Mouse (Mus musculus): ENCODE measurements at regions not wholly inside any gene's neighbourhood (a gene's known extent, or its start where the extent isn't known, plus 50 kb on each side); places are given as distances from the start of the nearest gene placed in this dataset.

GRCm38 (mm10) chr4:83915871-83916270, 390.5 kb downstream of the Ccdc171 start:
- Histone ChIP-seq H3K27me3 (replicated peaks) (no peaks in the 10 kb centered on the region), H3K9me3 (no peaks in the 10 kb centered on the region), H3K4me1 (no peaks in the 10 kb centered on the region), H3K9ac (no peak overlapping the region), H3K4me3 (no peak overlapping the region), H3K4me2 (no peak overlapping the region), H3K27ac (no peak overlapping the region), H3K36me3 (replicated peaks) (no peaks in the 10 kb centered on the region)
- WGBS: 60% methylated on average over 4 of the region's 4 CpGs
- no peak for ATAC-seq (replicated peaks)

DNA sequence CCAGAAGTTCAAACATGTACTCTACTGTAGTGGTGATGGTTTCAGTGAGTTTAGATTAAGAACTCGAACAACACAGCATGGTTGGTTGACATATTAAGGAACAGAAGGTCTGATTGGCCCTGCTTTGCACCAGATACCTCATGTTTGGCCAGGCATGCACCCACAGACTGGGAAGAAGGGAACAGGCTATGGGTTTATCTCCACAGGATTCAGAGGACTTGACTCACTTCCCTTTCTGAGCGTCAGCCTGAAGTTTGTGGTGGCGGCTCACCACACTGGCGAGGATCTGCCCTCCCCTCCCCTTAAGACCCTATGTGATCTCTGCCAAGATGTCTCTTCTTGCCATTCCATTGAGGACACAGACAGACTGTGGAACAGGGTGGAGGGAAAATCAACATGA, 391.7 kb downstream of the Ccdc171 start:
- no peak overlapping the region for H3K4me2 ChIP-seq
- H3K27me3 ChIP-seq (replicated peaks): no peaks in the 10 kb centered on the region
- no peak overlapping the region for H3K9ac ChIP-seq
- no peak overlapping the region for H3K4me3 ChIP-seq
- no peak for ATAC-seq (replicated peaks)
- H3K4me1 ChIP-seq: no peaks in the 10 kb centered on the region
- H3K27ac ChIP-seq: no peak overlapping the region
- no peaks in the 10 kb centered on the region for H3K9me3 ChIP-seq
- 93% methylated on average over 4 of the region's 4 CpGs for WGBS
- H3K36me3 ChIP-seq (replicated peaks): no peaks in the 10 kb centered on the region

GRCm38 (mm10) chr4:83918093-83918492, 392.7 kb downstream of the Ccdc171 start:
- no peaks in the 10 kb centered on the region for H3K27me3 ChIP-seq (replicated peaks)
- 87% methylated on average over 3 of the region's 3 CpGs for WGBS
- H3K4me1 ChIP-seq: no peaks in the 10 kb centered on the region
- no peak for ATAC-seq (replicated peaks)
- no peak overlapping the region for H3K4me3 ChIP-seq
- no peak overlapping the region for H3K4me2 ChIP-seq
- H3K27ac ChIP-seq: no peak overlapping the region
- H3K9ac ChIP-seq: no peak overlapping the region
- H3K9me3 ChIP-seq: no peaks in the 10 kb centered on the region
- H3K36me3 ChIP-seq (replicated peaks): no peaks in the 10 kb centered on the region

DNA sequence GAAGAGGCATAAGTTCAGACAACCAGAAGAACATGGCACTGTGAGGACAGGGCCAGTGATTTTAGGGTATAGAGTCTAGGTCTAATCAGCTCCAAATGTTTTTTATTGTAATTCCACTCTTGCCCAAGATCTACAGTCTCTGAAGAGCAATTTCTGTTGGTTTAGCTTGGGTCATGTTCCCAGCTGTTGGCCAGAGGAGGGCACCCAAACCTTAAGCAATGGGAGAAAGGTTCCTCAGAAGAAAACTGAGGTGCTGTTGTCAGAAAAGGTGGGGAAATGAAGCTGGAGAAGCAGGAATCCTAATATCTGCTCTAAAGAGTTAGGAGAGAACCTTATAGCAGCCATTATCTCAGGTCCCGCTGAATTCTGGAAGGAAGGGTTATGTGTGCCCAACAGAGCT, 393.7 kb downstream of the Ccdc171 start:
- no peak overlapping the region for H3K4me2 ChIP-seq
- ATAC-seq (replicated peaks): no peak
- H3K4me3 ChIP-seq: no peak overlapping the region
- no peak overlapping the region for H3K9ac ChIP-seq
- no peaks in the 10 kb centered on the region for H3K36me3 ChIP-seq (replicated peaks)
- H3K9me3 ChIP-seq: no peaks in the 10 kb centered on the region
- H3K4me1 ChIP-seq: no peaks in the 10 kb centered on the region
- no peak overlapping the region for H3K27ac ChIP-seq
- H3K27me3 ChIP-seq (replicated peaks): no peaks in the 10 kb centered on the region
- 88% methylated on average over 1 of the region's 1 CpGs for WGBS

- no peaks in the 10 kb centered on the region for H3K36me3 ChIP-seq (replicated peaks)
- no peak overlapping the region for H3K4me3 ChIP-seq
- no peak overlapping the region for H3K27ac ChIP-seq
- ATAC-seq (replicated peaks): no peak
- H3K4me1 ChIP-seq: no peaks in the 10 kb centered on the region
- H3K9me3 ChIP-seq: no peaks in the 10 kb centered on the region
- WGBS: 66% methylated on average over 8 of the region's 8 CpGs
- H3K9ac ChIP-seq: no peak overlapping the region
- H3K27me3 ChIP-seq (replicated peaks): no peaks in the 10 kb centered on the region
- H3K4me2 ChIP-seq: no peak overlapping the region
These were observed 399.9 kb downstream of the Ccdc171 start for GRCm38 (mm10) chr4:83925118-83925842.

- no peak for ATAC-seq (replicated peaks)
These were observed 400.9 kb downstream of the Ccdc171 start for GRCm38 (mm10) chr4:83926195-83926731.

GRCm38 (mm10) chr4:83931897-83932654, 406.7 kb downstream of the Ccdc171 start:
- no peak overlapping the region for H3K4me2 ChIP-seq
- no peak overlapping the region for H3K27ac ChIP-seq
- no peak overlapping the region for H3K4me3 ChIP-seq
- no peak for ATAC-seq (replicated peaks)
- no peak overlapping the region for H3K9ac ChIP-seq
- no peaks in the 10 kb centered on the region for H3K9me3 ChIP-seq
- no peaks in the 10 kb centered on the region for H3K27me3 ChIP-seq (replicated peaks)
- no peaks in the 10 kb centered on the region for H3K4me1 ChIP-seq
- H3K36me3 ChIP-seq (replicated peaks): no peaks in the 10 kb centered on the region
- WGBS: 79% methylated on average over 8 of the region's 8 CpGs

More at GRCm38 (mm10) chr4:83926195-83926731, 400.9 kb downstream of the Ccdc171 start:
- Histone ChIP-seq H3K27ac (no peak overlapping the region), H3K9ac (no peak overlapping the region), H3K4me2 (no peak overlapping the region), H3K4me1 (no peaks in the 10 kb centered on the region), H3K27me3 (replicated peaks) (no peaks in the 10 kb centered on the region), H3K9me3 (no peaks in the 10 kb centered on the region), H3K4me3 (no peak overlapping the region), H3K36me3 (replicated peaks) (no peaks in the 10 kb centered on the region)
- WGBS: 38% methylated on average over 11 of the region's 11 CpGs

DNA sequence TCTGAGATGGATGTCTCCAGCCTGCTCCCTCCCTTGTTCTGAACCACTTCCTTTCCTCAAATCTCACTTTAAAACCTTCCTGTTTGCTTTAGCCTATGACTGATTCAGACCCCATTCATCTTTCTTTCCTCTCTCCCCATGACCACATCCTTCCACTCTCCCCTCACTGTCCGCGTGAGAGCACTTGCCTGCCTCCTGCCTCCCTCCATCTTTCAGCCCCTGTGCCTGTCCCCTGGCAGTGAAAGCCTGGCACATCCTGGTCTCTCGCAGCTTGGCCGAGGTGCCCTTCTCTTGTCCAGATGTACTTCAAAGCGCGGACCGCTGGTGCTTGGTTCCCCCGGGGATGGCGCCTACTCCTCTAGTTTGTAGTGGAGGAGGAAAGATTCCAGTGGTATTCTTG, 416.3 kb downstream of the Ccdc171 start:
- Histone ChIP-seq H3K4me3 (no peak overlapping the region), H3K4me1 (no peaks in the 10 kb centered on the region), H3K36me3 (replicated peaks) (no peaks in the 10 kb centered on the region), H3K27me3 (replicated peaks) (no peaks in the 10 kb centered on the region), H3K27ac (no peak overlapping the region), H3K9me3 (no peaks in the 10 kb centered on the region), H3K4me2 (no peak overlapping the region), H3K9ac (no peak overlapping the region)
- WGBS: 88% methylated on average over 9 of the region's 9 CpGs
- ATAC-seq (replicated peaks): no peak

DNA sequence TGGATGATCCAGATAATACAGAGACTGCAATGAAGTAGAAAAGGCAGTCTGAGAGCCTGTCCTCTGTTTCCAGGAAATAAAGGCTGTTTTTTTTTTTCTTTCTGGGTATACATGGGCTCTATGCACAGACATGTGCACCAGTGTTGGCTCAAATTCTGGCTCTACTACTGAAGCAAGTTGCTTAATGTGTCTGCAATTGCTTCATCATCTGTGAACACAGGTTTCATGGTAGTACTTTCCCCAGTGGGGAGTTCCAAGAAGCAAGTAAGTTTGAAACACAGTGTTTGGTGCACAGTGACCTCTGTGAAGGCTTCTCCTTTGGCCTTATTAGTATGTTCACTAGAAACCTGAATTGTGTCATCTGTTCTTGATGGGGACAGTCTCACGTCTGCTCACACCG, 424.3 kb downstream of the Ccdc171 start:
- whole genome bisulfite sequencing: 95% methylated on average over 2 of the region's 2 CpGs
- H3K4me3 ChIP-seq: no peak overlapping the region

DNA sequence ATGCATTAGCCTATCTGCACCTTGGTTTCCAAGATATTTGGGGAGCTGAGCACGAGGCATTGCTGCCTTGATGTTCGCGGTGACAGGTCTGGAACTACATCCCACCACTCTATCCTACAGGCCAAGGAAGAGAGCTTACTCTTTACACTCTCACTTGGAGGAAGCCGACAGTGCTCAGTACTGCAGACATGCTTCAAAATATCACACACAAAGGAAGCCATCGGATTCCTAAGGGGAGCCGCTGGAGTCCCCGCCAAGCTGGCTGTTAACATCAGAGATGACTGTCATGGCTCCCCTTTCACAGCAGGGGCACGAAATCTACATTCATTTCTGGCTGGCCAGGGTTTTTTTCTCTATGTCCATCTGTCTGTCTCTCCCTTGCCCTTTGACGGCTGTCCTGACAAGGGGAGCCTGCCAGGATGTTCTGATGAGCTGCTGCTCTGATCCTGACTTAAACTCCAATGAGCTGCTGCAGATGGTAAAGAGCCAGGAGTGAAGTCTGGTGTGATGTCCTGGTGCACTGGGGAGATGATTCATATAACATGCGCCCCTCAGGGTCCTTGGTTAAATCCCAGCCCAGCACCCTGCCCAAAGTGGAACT, 425.6 kb downstream of the Ccdc171 start:
- no peak overlapping the region for H3K9ac ChIP-seq
- no peaks in the 10 kb centered on the region for H3K27me3 ChIP-seq (replicated peaks)
- no peaks in the 10 kb centered on the region for H3K9me3 ChIP-seq
- H3K4me2 ChIP-seq: no peak overlapping the region
- no peaks in the 10 kb centered on the region for H3K4me1 ChIP-seq
- WGBS: 69% methylated on average over 10 of the region's 10 CpGs
- H3K36me3 ChIP-seq (replicated peaks): no peaks in the 10 kb centered on the region
- H3K27ac ChIP-seq: no peak overlapping the region
- ATAC-seq (replicated peaks): no peak
- no peak overlapping the region for H3K4me3 ChIP-seq

More for the DNA sequence above, 424.3 kb downstream of the Ccdc171 start:
- Histone ChIP-seq H3K27ac (no peak overlapping the region), H3K36me3 (replicated peaks) (no peaks in the 10 kb centered on the region), H3K27me3 (replicated peaks) (no peaks in the 10 kb centered on the region), H3K9ac (no peak overlapping the region), H3K9me3 (no peaks in the 10 kb centered on the region), H3K4me1 (no peaks in the 10 kb centered on the region), H3K4me2 (no peak overlapping the region)
- ATAC-seq (replicated peaks): no peak

GRCm38 (mm10) chr4:83956252-83956904, 431.0 kb downstream of the Ccdc171 start:
- no peak overlapping the region for H3K27ac ChIP-seq
- no peaks in the 10 kb centered on the region for H3K36me3 ChIP-seq (replicated peaks)
- H3K4me1 ChIP-seq: no peaks in the 10 kb centered on the region
- H3K27me3 ChIP-seq (replicated peaks): no peaks in the 10 kb centered on the region
- no peak overlapping the region for H3K4me2 ChIP-seq
- WGBS: 91% methylated on average over 12 of the region's 12 CpGs
- no peak overlapping the region for H3K4me3 ChIP-seq
- no peak overlapping the region for H3K9ac ChIP-seq
- no peak for ATAC-seq (replicated peaks)
- H3K9me3 ChIP-seq: no peaks in the 10 kb centered on the region

DNA sequence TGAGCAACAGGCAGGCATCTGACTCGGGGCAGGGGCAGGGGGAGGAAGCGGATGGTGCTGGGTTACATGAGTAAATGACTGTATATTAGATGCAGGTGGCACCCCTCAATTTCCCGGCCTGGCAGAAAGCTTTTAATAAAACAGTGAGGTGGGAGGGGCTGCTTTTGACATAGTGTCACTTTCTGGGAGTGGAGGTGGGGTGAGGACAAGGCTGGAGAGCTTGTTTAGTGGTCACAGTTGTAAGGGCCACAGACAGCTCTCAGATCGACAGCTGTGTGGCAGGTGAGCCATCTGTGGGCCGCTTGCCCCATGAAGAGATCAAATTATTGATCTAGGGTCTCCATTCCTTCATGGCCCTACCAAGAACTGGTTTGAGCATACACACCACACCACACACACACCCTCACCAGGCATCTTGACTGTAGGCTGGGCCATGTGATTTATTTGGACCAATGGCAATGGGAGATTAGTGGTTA, 431.9 kb downstream of the Ccdc171 start:
- H3K27ac ChIP-seq: no peak overlapping the region
- no peak overlapping the region for H3K9ac ChIP-seq
- H3K9me3 ChIP-seq: no peaks in the 10 kb centered on the region
- ATAC-seq (replicated peaks): no peak
- no peaks in the 10 kb centered on the region for H3K4me1 ChIP-seq
- no peaks in the 10 kb centered on the region for H3K36me3 ChIP-seq (replicated peaks)
- WGBS: 78% methylated on average over 5 of the region's 5 CpGs
- H3K27me3 ChIP-seq (replicated peaks): no peaks in the 10 kb centered on the region
- H3K4me3 ChIP-seq: no peak overlapping the region
- H3K4me2 ChIP-seq: no peak overlapping the region

All from midbrain, embryonic 15.5 days (tissue).